Mouse (Mus musculus) heart, embryonic 10.5 days (tissue): ENCODE data around the gene Cpne5. TPM values are rescaled to one million over a fixed set of nuclear protein-coding genes. Genes with fewer than 3 reads are reported as not detected.
A peak's percentile ranks its signal among the peaks of the same experiment; 100 is the strongest.
"Not testable (repeated sequence)": the region's sequence is repeated elsewhere in the genome, so short reads cannot be mapped to it uniquely, and the experiment has no call there.

Source experiments
- DNase-seq: peaks from one replicate; pipeline ENCODE4 v3.0.0-alpha.2; 2017; ENCODE audit warnings: low spot score
- H3K27ac ChIP-seq: fragments of 300-500 bp; sonication (generic); 2 replicates; pipeline ENCODE4 v1.5.1; 2016; ENCODE audit warnings: mild to moderate bottlenecking
- H3K27me3 ChIP-seq: fragments of 300-500 bp; sonication (generic); 2 replicates; pipeline ENCODE4 v1.6.1; 2016; ENCODE audit warnings: mild to moderate bottlenecking; ENCODE audit not compliant: poor library complexity, insufficient read depth, severe bottlenecking
- H3K36me3 ChIP-seq: fragments of 300-500 bp; sonication (generic); 2 replicates; pipeline ENCODE4 v1.6.1; 2016; ENCODE audit warnings: mild to moderate bottlenecking, moderate library complexity
- H3K4me1 ChIP-seq: fragments of 300-500 bp; sonication (generic); 2 replicates; pipeline ENCODE4 v1.6.1; 2016; ENCODE audit warnings: mild to moderate bottlenecking
- H3K4me3 ChIP-seq: fragments of 300-500 bp; sonication (generic); 2 replicates; pipeline ENCODE4 v1.5.1; 2016; ENCODE audit warnings: mild to moderate bottlenecking, moderate library complexity
- H3K9me3 ChIP-seq: fragments of 300-500 bp; sonication (generic); 2 replicates; pipeline ENCODE4 v1.6.1; 2016; ENCODE audit warnings: mild to moderate bottlenecking, moderate library complexity
- WGBS: fragments of 180-500 bp; shearing (Covaris S2); methylation state at CpG from one replicate; pipeline ENCODE4 v1.1.7; 2016; 5-methylcytosine and 5-hydroxymethylcytosine counted together
- polyA plus RNA-seq: library from polyadenylated mRNA; unstranded; fragments of >200 nt; fragmentation: Nextera tagmentation; extraction: Ambion mirVana; gene quantifications from 2 replicates; pipeline ENCODE4 v1.2.1, GENCODE M21; 2016

Gene Cpne5
- polyA plus RNA-seq, 1 experiment from 2014 or later: 18.0 TPM

GRCm38 (mm10) chr17:29253236-29253635 lies 15.3 kb upstream of the Cpne5 start:
- 68% methylated on average over 2 of the region's 2 CpGs for WGBS
- no peaks in the 10 kb centered on the region for H3K9me3 ChIP-seq
- H3K27ac ChIP-seq: peak overlapping the region; percentile 77
- H3K4me3 ChIP-seq: no peak overlapping the region
- peaks cover 86% of the 10 kb centered on the region for H3K4me1 ChIP-seq
- no peaks in the 10 kb centered on the region for H3K27me3 ChIP-seq
- DNase-seq: no peak
- H3K36me3 ChIP-seq: peaks cover 78% of the 10 kb centered on the region

GRCm38 (mm10) chr17:29251608-29252390 lies 13.8 kb upstream of the Cpne5 start:
- DNase-seq: peak; percentile 88
- H3K36me3 ChIP-seq: peaks cover 65% of the 10 kb centered on the region
- H3K4me1 ChIP-seq: peaks cover 77% of the 10 kb centered on the region
- H3K27ac ChIP-seq: peak overlapping the region; percentile 80
- WGBS: 71% methylated on average over 15 of the region's 15 CpGs
- no peaks in the 10 kb centered on the region for H3K9me3 ChIP-seq
- H3K4me3 ChIP-seq: peak overlapping the region; percentile 25
- H3K27me3 ChIP-seq: no peaks in the 10 kb centered on the region

DNA sequence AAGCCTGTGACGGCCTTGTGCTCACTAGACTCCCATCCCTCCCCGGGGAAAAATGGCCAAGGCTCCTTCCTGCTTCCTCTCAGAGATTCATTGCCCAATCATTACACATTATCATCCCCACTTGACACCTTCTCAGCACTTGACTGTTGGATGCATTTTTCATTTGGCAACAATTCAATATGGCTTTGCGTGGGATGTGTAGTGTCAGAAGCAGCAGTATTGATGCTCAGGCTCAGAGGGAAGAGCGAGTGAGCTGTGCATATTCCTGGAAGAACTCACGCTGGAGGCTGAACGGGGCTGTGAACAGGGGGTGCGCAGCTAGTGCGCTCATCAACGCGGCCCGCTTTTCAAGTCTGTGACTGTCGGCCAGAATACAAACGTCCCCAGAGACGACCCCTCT lies 13.0 kb upstream of the Cpne5 start:
- 90% methylated on average over 14 of the region's 14 CpGs for whole genome bisulfite sequencing
- Histone ChIP-seq H3K4me1 (peaks cover 73% of the 10 kb centered on the region), H3K36me3 (peaks cover 61% of the 10 kb centered on the region), H3K27ac (peak overlapping the region; percentile 80)
- H3K4me3 ChIP-seq, DNase-seq, H3K9me3 ChIP-seq, H3K27me3 ChIP-seq: not testable (repeated sequence)

- DNase-seq: no peak
- peaks cover 74% of the 10 kb centered on the region for H3K4me1 ChIP-seq
- 56% methylated on average over 9 of the region's 9 CpGs for whole genome bisulfite sequencing
- 0 out of 2 replicates have a peak, but pooled peaks cover 2% of the 10 kb centered on the region for H3K27me3 ChIP-seq
- peaks cover 47% of the 10 kb centered on the region for H3K36me3 ChIP-seq
- no peak overlapping the region; the same call in 1 of the 2 replicates for H3K27ac ChIP-seq
- H3K9me3 ChIP-seq: no peaks in the 10 kb centered on the region
- H3K4me3 ChIP-seq: no peak overlapping the region
These were observed 11.5 kb upstream of the Cpne5 start for GRCm38 (mm10) chr17:29249512-29249911.

GRCm38 (mm10) chr17:29247881-29248280 lies 9.9 kb upstream of the Cpne5 start:
- Histone ChIP-seq H3K27ac (0 out of 2 replicates have a peak overlapping the region, but pooled peaks have one; percentile 37), H3K4me1 (peaks cover 62% of the 10 kb centered on the region), H3K4me3 (no peak overlapping the region), H3K9me3 (no peaks in the 10 kb centered on the region), H3K27me3 (peaks cover 13% of the 10 kb centered on the region), H3K36me3 (peaks cover 35% of the 10 kb centered on the region)
- no peak for DNase-seq
- WGBS: 71% methylated on average over 13 of the region's 13 CpGs

- peaks cover 17% of the 10 kb centered on the region for H3K27me3 ChIP-seq
- H3K36me3 ChIP-seq: peaks cover 23% of the 10 kb centered on the region
- H3K4me3 ChIP-seq: no peak overlapping the region
- no peak for DNase-seq
- 29% methylated on average over 5 of the region's 5 CpGs for WGBS
- H3K9me3 ChIP-seq: no peaks in the 10 kb centered on the region
- H3K4me1 ChIP-seq: peaks cover 54% of the 10 kb centered on the region
- H3K27ac ChIP-seq: no peak overlapping the region
These were observed 8.6 kb upstream of the Cpne5 start for GRCm38 (mm10) chr17:29246602-29247001.

- Histone ChIP-seq H3K9me3 (no peaks in the 10 kb centered on the region), H3K27me3 (peaks cover 17% of the 10 kb centered on the region), H3K27ac (no peak overlapping the region; the same call in 1 of the 2 replicates), H3K4me1 (peaks cover 50% of the 10 kb centered on the region), H3K36me3 (peaks cover 14% of the 10 kb centered on the region), H3K4me3 (no peak overlapping the region)
- DNase-seq: no peak
- WGBS: 59% methylated on average over 7 of the region's 7 CpGs
These were observed 7.8 kb upstream of the Cpne5 start for GRCm38 (mm10) chr17:29245725-29246124.

DNA sequence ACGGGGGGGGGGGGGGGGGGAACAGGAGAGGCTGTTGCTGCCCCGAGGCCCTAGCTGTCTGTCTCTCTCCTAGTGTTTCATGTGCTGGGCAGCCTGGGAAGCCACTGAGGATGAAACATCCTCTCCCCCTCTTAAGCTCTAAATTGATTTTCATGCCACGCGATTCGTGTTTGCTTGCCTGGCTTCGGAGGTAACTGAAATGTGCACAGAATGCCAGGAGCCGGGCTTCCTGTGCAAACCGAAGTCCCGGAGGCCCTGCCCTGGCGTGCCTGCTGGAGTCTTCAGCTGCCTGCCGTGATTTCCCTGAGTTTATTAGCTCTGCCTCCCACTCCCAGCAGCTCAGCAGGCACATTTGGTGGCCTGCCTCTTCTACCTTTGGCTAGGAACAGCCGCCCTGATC lies 6.9 kb upstream of the Cpne5 start:
- 35% methylated on average over 12 of the region's 12 CpGs for WGBS
- H3K27ac ChIP-seq: peak overlapping the region; percentile 49
- H3K9me3 ChIP-seq: no peaks in the 10 kb centered on the region
- H3K27me3 ChIP-seq: peaks cover 25% of the 10 kb centered on the region
- H3K36me3 ChIP-seq: peaks cover 6% of the 10 kb centered on the region
- H3K4me1 ChIP-seq: peaks cover 43% of the 10 kb centered on the region
- no peak overlapping the region for H3K4me3 ChIP-seq
- no peak for DNase-seq

GRCm38 (mm10) chr17:29238421-29238945 lies 516 bp upstream of the Cpne5 start:
- peaks cover 46% of the 10 kb centered on the region for H3K4me1 ChIP-seq
- DNase-seq: no peak
- peak overlapping the region; percentile 86 for H3K27ac ChIP-seq
- H3K36me3 ChIP-seq: no peaks in the 10 kb centered on the region
- H3K9me3 ChIP-seq: no peaks in the 10 kb centered on the region
- WGBS: 3% methylated on average over 23 of the region's 23 CpGs
- H3K4me3 ChIP-seq: peak overlapping the region; percentile 84
- H3K27me3 ChIP-seq: peaks cover 81% of the 10 kb centered on the region

- DNase-seq: no peak
- Histone ChIP-seq H3K9me3 (no peaks in the 10 kb centered on the region), H3K4me1 (peaks cover 46% of the 10 kb centered on the region), H3K4me3 (peak overlapping the region; percentile 84), H3K27ac (peak overlapping the region; percentile 86), H3K36me3 (no peaks in the 10 kb centered on the region), H3K27me3 (peaks cover 73% of the 10 kb centered on the region)
- WGBS: under 1% methylated on average over 32 of the region's 32 CpGs
These were observed 648 bp downstream of the Cpne5 start for GRCm38 (mm10) chr17:29237267-29237771.

DNA sequence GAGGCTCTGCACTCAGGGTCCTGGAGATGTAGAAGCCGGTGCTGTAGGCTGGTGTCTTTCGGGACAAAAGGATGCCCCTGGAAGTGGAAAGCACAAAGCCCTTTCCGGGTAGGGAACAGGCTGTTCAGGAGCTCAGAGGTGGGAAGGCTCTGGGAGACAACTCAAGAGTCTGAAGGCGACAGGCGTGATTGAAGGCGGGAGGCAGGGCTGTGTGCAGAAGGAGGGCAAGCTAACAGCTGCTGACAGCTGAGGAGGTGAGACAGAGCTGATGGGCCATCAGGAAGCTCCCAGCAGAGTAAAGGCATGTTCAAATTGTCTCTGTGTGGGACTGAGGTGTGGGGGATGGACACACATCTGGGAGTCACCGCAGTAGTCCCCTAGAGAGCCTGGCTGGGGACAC lies 1.9 kb downstream of the Cpne5 start:
- Histone ChIP-seq H3K27ac (no peak overlapping the region), H3K9me3 (no peaks in the 10 kb centered on the region), H3K36me3 (no peaks in the 10 kb centered on the region), H3K27me3 (peaks cover 73% of the 10 kb centered on the region), H3K4me3 (peak overlapping the region; percentile 84; the same call in 1 of the 2 replicates), H3K4me1 (peaks cover 39% of the 10 kb centered on the region)
- WGBS: 30% methylated on average over 7 of the region's 7 CpGs
- no peak for DNase-seq

DNA sequence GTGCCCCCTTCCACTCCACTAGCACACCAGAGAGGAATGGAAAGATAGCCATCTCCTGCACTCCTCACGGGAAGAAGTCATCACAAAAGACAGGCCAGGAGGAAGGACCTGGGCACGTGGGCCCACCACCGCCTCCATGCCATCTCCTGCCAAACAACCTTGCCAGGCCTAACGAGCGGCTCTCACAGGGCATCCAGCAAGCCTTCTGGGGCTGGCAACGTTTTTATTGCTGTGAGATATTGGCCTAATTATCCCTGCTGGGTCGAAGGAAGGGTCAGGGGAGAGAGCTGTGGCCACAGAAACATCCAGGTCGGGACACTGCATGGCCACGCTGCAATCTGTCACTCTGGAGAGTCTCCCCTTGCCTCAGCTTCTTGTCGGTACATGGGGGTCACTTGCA lies 6.9 kb downstream of the Cpne5 start:
- H3K27me3 ChIP-seq: peaks cover 27% of the 10 kb centered on the region
- peaks cover 10% of the 10 kb centered on the region for H3K4me1 ChIP-seq
- no peaks in the 10 kb centered on the region for H3K9me3 ChIP-seq
- no peak overlapping the region for H3K4me3 ChIP-seq
- WGBS: 78% methylated on average over 10 of the region's 10 CpGs
- H3K36me3 ChIP-seq: no peaks in the 10 kb centered on the region
- H3K27ac ChIP-seq: no peak overlapping the region
- DNase-seq: no peak

DNA sequence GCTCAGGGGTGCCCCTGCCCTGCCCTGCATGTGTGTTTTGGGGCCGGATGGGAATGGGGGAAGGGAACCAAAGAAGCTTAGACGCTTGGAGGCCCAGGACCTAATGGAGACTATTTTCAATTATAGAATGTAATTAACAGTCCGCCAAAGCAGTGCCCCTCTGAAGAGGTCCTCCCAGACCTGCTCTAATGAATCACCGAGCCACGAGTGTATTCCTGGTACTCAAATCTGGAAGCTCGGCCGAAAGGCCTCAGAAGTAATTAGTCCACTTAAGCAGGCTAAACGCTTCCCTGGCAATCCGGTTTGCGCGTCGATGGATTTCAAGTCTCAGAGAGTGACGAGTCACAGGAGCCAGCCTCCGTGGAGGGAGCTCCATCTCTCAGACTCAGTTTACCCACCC lies 17.3 kb downstream of the Cpne5 start:
- H3K36me3 ChIP-seq: 0 out of 2 replicates have a peak, but pooled peaks cover 3% of the 10 kb centered on the region
- 68% methylated on average over 14 of the region's 14 CpGs for WGBS
- no peak overlapping the region; the same call in 1 of the 2 replicates for H3K27ac ChIP-seq
- no peaks in the 10 kb centered on the region for H3K9me3 ChIP-seq
- H3K4me3 ChIP-seq: no peak overlapping the region
- peaks cover 15% of the 10 kb centered on the region; the same call in 1 of the 2 replicates for H3K4me1 ChIP-seq
- H3K27me3 ChIP-seq: peaks cover under 1% of the 10 kb centered on the region; the same call in 1 of the 2 replicates
- DNase-seq: no peak
